Comparison of ENCODE assay signal across 34 mouse cellular contexts in genomic region chr3:142650205-142650604, GRCm38 (mm10). TPM values are rescaled to one million over a fixed set of nuclear protein-coding genes. Genes with fewer than 3 reads are reported as not detected.
"Had no signal": no experiment of that assay in that cellular context is flagged by ENCODE, and none has a peak within 500 bp of the region (broad histone marks: within the 10 kb centered on the region; RNA-seq: fewer than 3 reads in every experiment).

No protein-coding gene starts in this region.

- H3K27me3 ChIP-seq: heart, embryonic 13.5 days; heart, embryonic 15.5 days; hindbrain, embryonic 13.5 days; hindbrain, embryonic 15.5 days; intestine, embryonic 15.5 days; limb, embryonic 13.5 days; limb, embryonic 15.5 days; liver, embryonic 12.5 days had no signal

- H3K4me1 ChIP-seq: heart, embryonic 13.5 days; heart, embryonic 15.5 days; hindbrain, embryonic 13.5 days; hindbrain, embryonic 15.5 days; intestine, embryonic 15.5 days; limb, embryonic 13.5 days; limb, embryonic 15.5 days; liver, embryonic 12.5 days had no signal

- H3K36me3 ChIP-seq: heart, embryonic 13.5 days; heart, embryonic 15.5 days; hindbrain, embryonic 13.5 days; hindbrain, embryonic 15.5 days; intestine, embryonic 15.5 days; limb, embryonic 13.5 days; limb, embryonic 15.5 days; liver, embryonic 12.5 days had no signal

- H3K9ac ChIP-seq: heart, embryonic 13.5 days; heart, embryonic 15.5 days; hindbrain, embryonic 13.5 days; hindbrain, embryonic 15.5 days; intestine, embryonic 15.5 days; limb, embryonic 13.5 days; limb, embryonic 15.5 days; liver, embryonic 12.5 days; liver, embryonic 14.5 days had no signal

- H3K9me3 ChIP-seq: heart, embryonic 13.5 days; heart, embryonic 15.5 days; hindbrain, embryonic 13.5 days; hindbrain, embryonic 15.5 days; intestine, embryonic 15.5 days; limb, embryonic 13.5 days; limb, embryonic 15.5 days; liver, embryonic 12.5 days had no signal

- ATAC-seq: hindbrain, postnatal 0 days; intestine, embryonic 15.5 days; intestine, postnatal 0 days; liver, embryonic 12.5 days had no signal

- DNase-seq: gastrocnemius, adult 2 months; gastrocnemius, postnatal 10 days; gastrocnemius, postnatal 25 days; heart, adult 2 months; heart, postnatal 14 days; heart, postnatal 36 days; kidney, adult 18-20 months; kidney, adult 8-10 months; kidney, postnatal 10 days; kidney, postnatal 25 days; kidney, postnatal 4 days; left cerebral cortex, postnatal 4 days had no signal

- H3K4me3 ChIP-seq: gastrocnemius, adult 2 months; heart, adult 2 months; heart, embryonic 13.5 days; heart, embryonic 15.5 days; hindbrain, embryonic 13.5 days; hindbrain, embryonic 15.5 days; intestine, embryonic 15.5 days; layer of hippocampus, adult 2 months; left cerebral cortex, adult 2 months; limb, embryonic 13.5 days; limb, embryonic 15.5 days; liver, embryonic 12.5 days had no signal

- H3K27ac ChIP-seq: gastrocnemius, adult 2 months; heart, adult 2 months; heart, embryonic 13.5 days; heart, embryonic 15.5 days; hindbrain, embryonic 13.5 days; hindbrain, embryonic 15.5 days; hindbrain, postnatal 0 days; intestine, embryonic 15.5 days; layer of hippocampus, adult 2 months; left cerebral cortex, adult 2 months; limb, embryonic 13.5 days; limb, embryonic 15.5 days; liver, embryonic 12.5 days; liver, embryonic 14.5 days had no signal

- H3K4me2 ChIP-seq: heart, embryonic 11.5 days; heart, embryonic 13.5 days; heart, embryonic 15.5 days; hindbrain, embryonic 13.5 days; hindbrain, embryonic 15.5 days; intestine, embryonic 15.5 days; limb, embryonic 13.5 days; limb, embryonic 15.5 days; liver, embryonic 12.5 days had no signal

RNA-seq across cellular contexts. Expression of gene Gbp2b, which starts 55.6 kb away (rescaled TPM):
- total RNA-seq: gastrocnemius, postnatal 10 days; hematopoietic stem cell, adult 5-6 weeks; layer of hippocampus, adult 2 months; layer of hippocampus, postnatal 10 days; left cerebral cortex, adult 2 months; left cerebral cortex, postnatal 25 days; left cerebral cortex, postnatal 4 days had no signal
- polyA plus RNA-seq: heart, embryonic 11.5 days; heart, embryonic 13.5 days; heart, embryonic 15.5 days; heart, postnatal 0 days; hindbrain, embryonic 11.5 days; hindbrain, embryonic 13.5 days; hindbrain, embryonic 15.5 days; kidney, embryonic 14.5 days; kidney, embryonic 16.5 days; limb, embryonic 11.5 days; limb, embryonic 13.5 days; limb, embryonic 15.5 days; liver, embryonic 12.5 days had no signal
